Mouse (Mus musculus): ENCODE results near the gene Manba. TPM values are rescaled to one million over a fixed set of nuclear protein-coding genes. Genes with fewer than 3 reads are reported as not detected.
A peak's percentile ranks its signal among the peaks of the same experiment; 100 is the strongest.

The Manba gene
- polyA plus RNA-seq, 1 experiment from 2014 or later = 2.8 TPM

GRCm38 (mm10) chr3:135571540-135571939 lies 86.1 kb downstream of the Manba start:
- H3K9ac ChIP-seq = no peak overlapping the region
- no peak overlapping the region for H3K27ac ChIP-seq
- H3K4me2 ChIP-seq = no peak overlapping the region
- H3K27me3 ChIP-seq = no peaks in the 10 kb centered on the region
- H3K36me3 ChIP-seq (ENCODE audit: poor library complexity, severe bottlenecking) = no peaks in the 10 kb centered on the region
- 67% methylated on average over 13 of the region's 13 CpGs for WGBS
- ATAC-seq = no peak
- no peaks in the 10 kb centered on the region for H3K4me1 ChIP-seq
- H3K9me3 ChIP-seq (replicated peaks) = no peaks in the 10 kb centered on the region
- H3K4me3 ChIP-seq = no peak overlapping the region

GRCm38 (mm10) chr3:135573051-135573450 lies 87.6 kb downstream of the Manba start:
- H3K36me3 ChIP-seq (ENCODE audit: poor library complexity, severe bottlenecking) = no peaks in the 10 kb centered on the region
- H3K9ac ChIP-seq = no peak overlapping the region
- 64% methylated on average over 6 of the region's 6 CpGs for WGBS
- H3K9me3 ChIP-seq (replicated peaks) = no peaks in the 10 kb centered on the region
- H3K4me2 ChIP-seq = no peak overlapping the region
- H3K4me3 ChIP-seq = no peak overlapping the region
- H3K27me3 ChIP-seq = no peaks in the 10 kb centered on the region
- H3K27ac ChIP-seq = no peak overlapping the region
- H3K4me1 ChIP-seq = no peaks in the 10 kb centered on the region
- ATAC-seq = no peak

- Histone ChIP-seq H3K4me3 (no peak overlapping the region), H3K4me1 (no peaks in the 10 kb centered on the region), H3K36me3 (ENCODE audit: poor library complexity, severe bottlenecking) (no peaks in the 10 kb centered on the region), H3K27ac (no peak overlapping the region), H3K4me2 (no peak overlapping the region), H3K27me3 (no peaks in the 10 kb centered on the region), H3K9ac (no peak overlapping the region), H3K9me3 (replicated peaks) (no peaks in the 10 kb centered on the region)
- 96% methylated on average over 3 of the region's 3 CpGs for WGBS
- ATAC-seq = no peak
These were observed 89.7 kb downstream of the Manba start for GRCm38 (mm10) chr3:135575126-135575525.

GRCm38 (mm10) chr3:135578588-135579140 lies 93.3 kb downstream of the Manba start:
- H3K27ac ChIP-seq = no peak overlapping the region
- peaks cover 8% of the 10 kb centered on the region for H3K4me1 ChIP-seq
- no peak overlapping the region for H3K4me2 ChIP-seq
- H3K9ac ChIP-seq = no peak overlapping the region
- H3K36me3 ChIP-seq (ENCODE audit: poor library complexity, severe bottlenecking) = no peaks in the 10 kb centered on the region
- no peak for ATAC-seq
- WGBS = 65% methylated on average over 5 of the region's 5 CpGs
- H3K27me3 ChIP-seq = no peaks in the 10 kb centered on the region
- H3K9me3 ChIP-seq (replicated peaks) = no peaks in the 10 kb centered on the region
- no peak overlapping the region for H3K4me3 ChIP-seq

GRCm38 (mm10) chr3:135579179-135579578 lies 93.8 kb downstream of the Manba start:
- no peaks in the 10 kb centered on the region for H3K27me3 ChIP-seq
- 69% methylated on average over 4 of the region's 4 CpGs for WGBS
- H3K4me3 ChIP-seq = no peak overlapping the region
- H3K36me3 ChIP-seq (ENCODE audit: poor library complexity, severe bottlenecking) = peaks cover 3% of the 10 kb centered on the region; the same call in 1 of the 2 replicates
- no peak overlapping the region for H3K27ac ChIP-seq
- H3K4me2 ChIP-seq = no peak overlapping the region
- no peak for ATAC-seq
- H3K4me1 ChIP-seq = peaks cover 8% of the 10 kb centered on the region
- H3K9me3 ChIP-seq (replicated peaks) = no peaks in the 10 kb centered on the region
- H3K9ac ChIP-seq = no peak overlapping the region

- ATAC-seq = no peak
- Histone ChIP-seq H3K27me3 (no peaks in the 10 kb centered on the region), H3K4me1 (peaks cover 8% of the 10 kb centered on the region), H3K27ac (no peak overlapping the region), H3K9me3 (replicated peaks) (no peaks in the 10 kb centered on the region), H3K36me3 (ENCODE audit: poor library complexity, severe bottlenecking) (peaks cover 10% of the 10 kb centered on the region), H3K9ac (no peak overlapping the region), H3K4me2 (no peak overlapping the region), H3K4me3 (no peak overlapping the region)
- WGBS = 88% methylated on average over 21 of the region's 21 CpGs
These were observed 95.2 kb downstream of the Manba start for GRCm38 (mm10) chr3:135580439-135581275.

- Histone ChIP-seq H3K27ac (no peak overlapping the region), H3K36me3 (ENCODE audit: poor library complexity, severe bottlenecking) (peaks cover 12% of the 10 kb centered on the region), H3K4me1 (peaks cover 8% of the 10 kb centered on the region), H3K9ac (no peak overlapping the region), H3K4me2 (no peak overlapping the region), H3K27me3 (no peaks in the 10 kb centered on the region), H3K4me3 (no peak overlapping the region), H3K9me3 (replicated peaks) (no peaks in the 10 kb centered on the region)
- ATAC-seq = peak; percentile 77
- WGBS = 9% methylated on average over 10 of the region's 10 CpGs
These were observed 96.3 kb downstream of the Manba start for GRCm38 (mm10) chr3:135581606-135582117.

GRCm38 (mm10) chr3:135582246-135582645 lies 96.8 kb downstream of the Manba start:
- ATAC-seq = no peak

GRCm38 (mm10) chr3:135585482-135585881 lies 100.1 kb downstream of the Manba start:
- Histone ChIP-seq H3K4me3 (no peak overlapping the region), H3K27me3 (no peaks in the 10 kb centered on the region), H3K27ac (no peak overlapping the region; the same call in 1 of the 2 replicates), H3K4me2 (no peak overlapping the region), H3K4me1 (peaks cover 8% of the 10 kb centered on the region), H3K9ac (no peak overlapping the region), H3K9me3 (replicated peaks) (no peaks in the 10 kb centered on the region), H3K36me3 (ENCODE audit: poor library complexity, severe bottlenecking) (peaks cover 39% of the 10 kb centered on the region)
- 57% methylated on average over 6 of the region's 6 CpGs for WGBS
- peak; percentile 64; the same call in 1 of the 2 replicates for ATAC-seq

More at GRCm38 (mm10) chr3:135582246-135582645, 96.8 kb downstream of the Manba start:
- Histone ChIP-seq H3K4me2 (no peak overlapping the region), H3K36me3 (ENCODE audit: poor library complexity, severe bottlenecking) (peaks cover 17% of the 10 kb centered on the region), H3K4me1 (peaks cover 8% of the 10 kb centered on the region), H3K9me3 (replicated peaks) (no peaks in the 10 kb centered on the region), H3K4me3 (no peak overlapping the region), H3K27me3 (no peaks in the 10 kb centered on the region), H3K9ac (no peak overlapping the region), H3K27ac (no peak overlapping the region)
- WGBS = 81% methylated on average over 7 of the region's 7 CpGs

GRCm38 (mm10) chr3:135586060-135586459 lies 100.6 kb downstream of the Manba start:
- Histone ChIP-seq H3K9ac (no peak overlapping the region), H3K9me3 (replicated peaks) (no peaks in the 10 kb centered on the region), H3K4me1 (peaks cover 8% of the 10 kb centered on the region), H3K27me3 (no peaks in the 10 kb centered on the region), H3K27ac (no peak overlapping the region; the same call in 1 of the 2 replicates), H3K36me3 (ENCODE audit: poor library complexity, severe bottlenecking) (peaks cover 43% of the 10 kb centered on the region), H3K4me2 (no peak overlapping the region), H3K4me3 (no peak overlapping the region)
- 90% methylated on average over 2 of the region's 2 CpGs for WGBS
- ATAC-seq = no peak

- Histone ChIP-seq H3K27ac (no peak overlapping the region), H3K4me3 (no peak overlapping the region), H3K9me3 (replicated peaks) (no peaks in the 10 kb centered on the region), H3K36me3 (ENCODE audit: poor library complexity, severe bottlenecking) (peaks cover 43% of the 10 kb centered on the region), H3K4me2 (no peak overlapping the region), H3K4me1 (peaks cover 6% of the 10 kb centered on the region), H3K9ac (no peak overlapping the region), H3K27me3 (no peaks in the 10 kb centered on the region)
- WGBS = 88% methylated on average over 4 of the region's 4 CpGs
- no peak for ATAC-seq
These were observed 101.1 kb downstream of the Manba start for GRCm38 (mm10) chr3:135586471-135586880.

GRCm38 (mm10) chr3:135590471-135590870 lies 105.1 kb downstream of the Manba start:
- Histone ChIP-seq H3K4me2 (no peak overlapping the region), H3K27me3 (no peaks in the 10 kb centered on the region), H3K9me3 (replicated peaks) (no peaks in the 10 kb centered on the region), H3K4me1 (no peaks in the 10 kb centered on the region), H3K9ac (no peak overlapping the region), H3K36me3 (ENCODE audit: poor library complexity, severe bottlenecking) (peaks cover 54% of the 10 kb centered on the region), H3K4me3 (no peak overlapping the region), H3K27ac (no peak overlapping the region)
- no peak for ATAC-seq
- 88% methylated on average over 4 of the region's 4 CpGs for WGBS
